Mouse (Mus musculus): ENCODE measurements at regions not wholly inside any gene's neighbourhood (a gene's known extent, or its start where the extent isn't known, plus 50 kb on each side); places are given as distances from the start of the nearest gene placed in this dataset.

DNA sequence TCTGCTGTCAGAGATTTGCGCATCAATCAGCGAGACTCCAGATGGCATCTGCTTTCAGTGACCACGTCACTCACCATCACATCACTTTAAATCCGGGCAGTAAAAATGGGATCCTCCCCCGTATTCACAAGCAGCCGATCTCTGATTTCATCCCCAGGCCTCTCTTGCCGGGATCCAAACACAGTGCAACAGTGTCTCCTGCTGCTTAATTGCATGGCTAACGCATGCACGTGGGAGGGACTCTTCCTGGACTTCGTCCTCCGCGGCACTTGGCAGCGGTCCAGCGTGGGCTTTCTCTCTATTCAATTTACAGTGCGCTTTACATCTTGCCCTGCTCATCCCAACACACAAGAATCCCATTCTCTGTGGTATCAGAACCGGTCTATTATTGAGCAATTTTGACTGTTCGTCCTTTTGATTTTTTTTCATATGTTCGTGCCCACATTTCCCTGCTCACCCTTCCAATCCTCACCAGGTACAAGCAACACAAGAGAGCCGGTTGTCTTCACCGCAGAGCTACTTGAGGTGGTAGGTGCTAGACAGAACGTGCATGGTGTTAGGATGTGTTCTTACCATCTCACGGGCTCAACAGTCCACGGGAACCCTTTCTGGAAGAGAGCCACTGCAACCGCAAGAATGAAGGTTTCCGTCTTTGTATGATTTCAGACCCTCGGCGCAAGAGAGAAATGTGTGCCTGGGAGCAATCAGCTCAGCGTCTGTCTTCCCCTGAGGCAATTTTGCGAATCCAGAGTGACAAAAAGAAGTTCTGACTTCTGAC lies 109.3 kb downstream of the Tbx4 start:
- TF ChIP-seq MAFK (IDR thresholded peaks at IDR 0.05; ENCODE audit: insufficient read depth, low read depth, low read length), result no peak
- TF ChIP-seq ZC3H11A (IDR thresholded peaks at IDR 0.05; ENCODE audit: borderline replicate concordance, low read depth, low read length), result no peak
- TF ChIP-seq ZNF384 (IDR thresholded peaks at IDR 0.05; ENCODE audit: low read depth, low read length), result no peak
